Comparison of ENCODE assay signal across 8 mouse cellular contexts in the genomic region with DNA sequence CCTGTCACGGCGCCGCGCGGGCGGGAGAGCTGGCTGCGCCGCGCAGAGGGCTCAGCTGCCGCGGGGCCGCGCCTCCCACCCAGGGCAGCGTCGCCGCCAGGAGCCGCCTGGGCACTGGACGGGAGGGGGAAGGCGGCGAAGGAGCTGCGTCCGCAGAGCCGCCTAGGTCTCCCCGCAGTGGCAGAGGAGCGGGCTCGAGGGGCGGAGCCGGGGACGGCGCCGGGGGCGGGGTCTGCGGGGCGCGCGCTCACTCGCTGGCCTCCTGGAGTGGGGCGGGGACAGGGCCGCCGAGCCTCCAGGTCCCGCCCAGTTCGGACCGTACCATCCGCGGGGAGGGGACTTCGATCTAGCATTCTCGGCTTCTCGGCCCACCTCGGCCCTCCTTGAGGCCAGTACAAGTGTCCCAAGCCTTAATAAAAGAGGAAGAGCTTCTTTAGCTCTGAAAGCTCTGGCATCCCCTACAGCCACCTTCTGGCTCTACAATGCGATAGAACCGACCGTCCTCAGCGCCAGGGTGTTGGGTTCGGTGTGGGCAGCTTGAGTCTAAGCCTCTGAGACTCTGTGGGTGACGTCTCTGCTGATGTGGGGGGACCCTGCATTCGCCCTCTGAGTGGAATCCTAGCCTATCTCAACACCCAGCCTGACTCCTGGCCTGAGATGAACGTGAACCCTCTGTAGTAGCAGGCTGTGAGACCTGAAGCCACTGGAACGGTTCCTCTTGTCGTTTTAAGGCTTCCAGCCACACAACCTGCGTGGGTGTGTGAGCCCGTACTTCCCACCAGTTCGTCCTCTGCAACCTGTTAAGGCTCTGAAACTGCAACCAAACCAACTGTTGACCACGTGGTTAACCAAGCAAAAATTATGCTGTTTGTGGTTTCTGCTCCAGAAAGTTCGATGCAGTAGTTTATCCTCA. TPM values are rescaled to one million over a fixed set of nuclear protein-coding genes. Genes with fewer than 3 reads are reported as not detected.
A peak's percentile ranks its signal among the peaks of the same experiment; 100 is the strongest.
DNase-seq lines count a peak whose midpoint lies in the region; ATAC-seq and TF ChIP-seq lines count a peak whose summit lies in the region.

Atp8a1 (minus strand) TSS at position 182 of the 913 bp plus-strand sequence.

- DNase-seq in adrenal gland, postnatal 14 days = peak; percentile 99
- peak; percentile 99 for DNase-seq in embryonic facial prominence, embryonic 10.5 days (ENCODE audit: low spot score)
- DNase-seq in left cerebral cortex, postnatal 36 days (ENCODE audit: low spot score in 2 of 2) = peak; percentile 98 to 99
- peak; percentile 99 for DNase-seq in midbrain, embryonic 10.5 days (ENCODE audit: low spot score)
- peak; percentile 97 to 98 for DNase-seq in right cerebral cortex, postnatal 36 days (ENCODE audit: low spot score in 2 of 2)
- peak; percentile 96 to 98 for DNase-seq in urinary bladder, postnatal 4 days (ENCODE audit: low spot score in 2 of 2)

- intact Hi-C loops in left cerebral cortex, postnatal 36 days (cut with DNase I) = loop anchor here (2.0 to 10.0 kb wide), 5 partner anchors 45 to 247 kb away; no protein-coding TSS in a partner anchor

- peak within 1 kb of the TSS; percentile 91 for H3K4me3 ChIP-seq in embryonic facial prominence, embryonic 10.5 days
- peak within 1 kb of the TSS; percentile 94 for H3K4me3 ChIP-seq in intestine, postnatal 0 days (ENCODE audit: low read depth, low read length)
- peak within 1 kb of the TSS; percentile 77 for H3K4me3 ChIP-seq in midbrain, embryonic 10.5 days

- peak within 1 kb of the TSS; percentile 90 for H3K27ac ChIP-seq in embryonic facial prominence, embryonic 10.5 days (replicated peaks)
- H3K27ac ChIP-seq in intestine, postnatal 0 days (ENCODE audit: low read depth, low read length) = peak within 1 kb of the TSS; percentile 91
- H3K27ac ChIP-seq in midbrain, embryonic 10.5 days (replicated peaks) = peak within 1 kb of the TSS; percentile 86

- H3K27me3 ChIP-seq in embryonic facial prominence, embryonic 10.5 days (replicated peaks; ENCODE audit: low read depth, poor library complexity, severe bottlenecking) = peaks cover 12% of the 10 kb centered on the region
- no peaks in the 10 kb centered on the region for H3K27me3 ChIP-seq in intestine, postnatal 0 days (replicated peaks; ENCODE audit: control insufficient read depth, insufficient read depth, low read length)
- no peaks in the 10 kb centered on the region for H3K27me3 ChIP-seq in midbrain, embryonic 10.5 days (ENCODE audit: low read depth, poor library complexity, severe bottlenecking)

- 2% methylated on average over 64 of the region's 64 CpGs for WGBS in embryonic facial prominence, embryonic 10.5 days
- under 1% methylated on average over 62 of the region's 64 CpGs for WGBS in intestine, postnatal 0 days
- WGBS in midbrain, embryonic 10.5 days = 2% methylated on average over 62 of the region's 64 CpGs

- peaks cover 40% of the 10 kb centered on the region for H3K4me1 ChIP-seq in embryonic facial prominence, embryonic 10.5 days
- peaks cover 9% of the 10 kb centered on the region; the same call in 1 of the 2 replicates for H3K4me1 ChIP-seq in intestine, postnatal 0 days (replicated peaks; ENCODE audit: control insufficient read depth, insufficient read depth, low read length)
- peaks cover 48% of the 10 kb centered on the region for H3K4me1 ChIP-seq in midbrain, embryonic 10.5 days

- H3K9ac ChIP-seq in intestine, postnatal 0 days (ENCODE audit: low read depth, low read length) = peak within 1 kb of the TSS; percentile 71

- no peaks in the 10 kb centered on the region for H3K9me3 ChIP-seq in embryonic facial prominence, embryonic 10.5 days
- no peaks in the 10 kb centered on the region for H3K9me3 ChIP-seq in intestine, postnatal 0 days (ENCODE audit: control insufficient read depth)
- H3K9me3 ChIP-seq in midbrain, embryonic 10.5 days (replicated peaks) = no peaks in the 10 kb centered on the region

- TF ChIP-seq CTCF in intestine, postnatal 0 days (IDR thresholded peaks at IDR 0.05; ENCODE audit: low read depth) = peak; percentile 37

- H3K4me2 ChIP-seq in intestine, postnatal 0 days (replicated peaks; ENCODE audit: low read depth) = peak within 1 kb of the TSS; percentile 93

- H3K36me3 ChIP-seq in embryonic facial prominence, embryonic 10.5 days (replicated peaks) = no peaks in the 10 kb centered on the region
- H3K36me3 ChIP-seq in intestine, postnatal 0 days (ENCODE audit: control insufficient read depth, insufficient read depth) = no peaks in the 10 kb centered on the region
- H3K36me3 ChIP-seq in midbrain, embryonic 10.5 days = no peaks in the 10 kb centered on the region

- ATAC-seq in granulocyte monocyte progenitor cell, adult 5-6 weeks (replicated peaks; ENCODE audit: poor library complexity, severe bottlenecking) = peak; percentile 68
- ATAC-seq in intestine, postnatal 0 days = peak; percentile 98

RNA-seq across cellular contexts. Expression of gene Atp8a1, which starts in this region (rescaled TPM):
- 20.6 and 25.9 TPM in 2 replicates for total RNA-seq in adrenal gland, postnatal 14 days (2021)
- polyA plus RNA-seq in embryonic facial prominence, embryonic 10.5 days (2016; fragmentation: Nextera tagmentation; extraction: Ambion mirVana) = 9.2 and 9.7 TPM in 2 replicates
- total RNA-seq in granulocyte monocyte progenitor cell, adult 5-6 weeks (2014; fragmentation: Nextera tagmentation) = 33.8 and 39.3 TPM in 2 replicates
- total RNA-seq in granulocyte monocyte progenitor cell, adult 5-6 weeks (2017) = 23.3 and 26.2 TPM in 2 replicates
- polyA plus RNA-seq in intestine, postnatal 0 days (2015; fragmentation: Nextera tagmentation; extraction: Ambion mirVana) = 7.8 and 9.1 TPM in 2 replicates
- 100 to 1,000 TPM; 158 to 197 TPM for total RNA-seq in left cerebral cortex, postnatal 36 days (2021)
- 21.3 and 29.6 TPM in 2 replicates for polyA plus RNA-seq in midbrain, embryonic 10.5 days (2016; fragmentation: Nextera tagmentation; extraction: Ambion mirVana)

Comparison
In these comparisons a context has a peak if more than half of its experiments do, and no peak if none do; other contexts are left out.
1. Peak in every context shown above with its lines: DNase-seq, ATAC-seq, H3K4me3 ChIP-seq and H3K27ac ChIP-seq.